Mouse (Mus musculus): ENCODE results near the gene Zfp39. TPM values are rescaled to one million over a fixed set of nuclear protein-coding genes. Genes with fewer than 3 reads are reported as not detected.

The Zfp39 gene
- polyA plus RNA-seq, 1 experiment from 2014 or later = 4.9 TPM

GRCm38 (mm10) chr11:58917745-58918366, 13.8 kb upstream of the Zfp39 start, which contains the start of gene Btnl10:
Btnl10 (plus strand) TSS chr11:58917908.
- H3K9me3 ChIP-seq = no peaks in the 10 kb centered on the region
- ATAC-seq (ENCODE audit: insufficient number of reproducible peaks, insufficient read depth, low FRiP score, low TSS enrichment, low read depth) = no peak
- no peak within 1 kb of the TSS for H3K4me3 ChIP-seq (replicated peaks)
- no peak within 1 kb of the TSS for H3K9ac ChIP-seq (replicated peaks)
- peaks cover 2% of the 10 kb centered on the region; the same call in 1 of the 2 replicates for H3K27me3 ChIP-seq
- no peak within 1 kb of the TSS for H3K4me2 ChIP-seq
- 79% methylated on average over 12 of the region's 12 CpGs for WGBS
- no peak within 1 kb of the TSS for H3K27ac ChIP-seq
- H3K36me3 ChIP-seq = no peaks in the 10 kb centered on the region
- H3K4me1 ChIP-seq (replicated peaks) = peaks cover 6% of the 10 kb centered on the region; the same call in 1 of the 2 replicates

- Histone ChIP-seq H3K9me3 (no peaks in the 10 kb centered on the region), H3K9ac (replicated peaks) (no peak overlapping the region), H3K4me1 (replicated peaks) (peaks cover 6% of the 10 kb centered on the region; the same call in 1 of the 2 replicates), H3K27ac (no peak overlapping the region), H3K36me3 (no peaks in the 10 kb centered on the region), H3K4me3 (replicated peaks) (no peak overlapping the region), H3K27me3 (no peaks in the 10 kb centered on the region; the same call in 1 of the 2 replicates), H3K4me2 (no peak overlapping the region)
- no peak for ATAC-seq (ENCODE audit: insufficient number of reproducible peaks, insufficient read depth, low FRiP score, low TSS enrichment, low read depth)
- 56% methylated on average over 14 of the region's 14 CpGs for WGBS
Measured at GRCm38 (mm10) chr11:58916879-58917744, 13.1 kb upstream of the Zfp39 start.

- Histone ChIP-seq H3K4me1 (replicated peaks) (peaks cover 5% of the 10 kb centered on the region; the same call in 1 of the 2 replicates), H3K4me2 (peak overlapping the region; percentile 61), H3K27me3 (no peaks in the 10 kb centered on the region), H3K9me3 (no peaks in the 10 kb centered on the region), H3K27ac (peak overlapping the region; percentile 3; the same call in 1 of the 2 replicates), H3K36me3 (no peaks in the 10 kb centered on the region), H3K4me3 (replicated peaks) (peak overlapping the region; percentile 32), H3K9ac (replicated peaks) (peak overlapping the region; percentile 56)
- 14% methylated on average over 17 of the region's 17 CpGs for WGBS
- ATAC-seq (ENCODE audit: insufficient number of reproducible peaks, insufficient read depth, low FRiP score, low TSS enrichment, low read depth) = no peak
Measured at GRCm38 (mm10) chr11:58914461-58915028, 10.5 kb upstream of the Zfp39 start.

- no peak for ATAC-seq (ENCODE audit: insufficient number of reproducible peaks, insufficient read depth, low FRiP score, low TSS enrichment, low read depth)
- Histone ChIP-seq H3K27me3 (no peaks in the 10 kb centered on the region), H3K9ac (replicated peaks) (no peak overlapping the region; the same call in 1 of the 2 replicates), H3K9me3 (no peaks in the 10 kb centered on the region), H3K4me1 (replicated peaks) (0 out of 2 replicates have a peak, but pooled peaks cover 3% of the 10 kb centered on the region), H3K4me3 (replicated peaks) (no peak overlapping the region), H3K36me3 (no peaks in the 10 kb centered on the region), H3K27ac (0 out of 2 replicates have a peak overlapping the region, but pooled peaks have one; percentile 3), H3K4me2 (no peak overlapping the region)
- 100% methylated on average over 1 of the region's 1 CpGs for WGBS
Measured at GRCm38 (mm10) chr11:58913776-58914175, 9.8 kb upstream of the Zfp39 start.

- Histone ChIP-seq H3K4me2 (peak overlapping the region; percentile 85), H3K9ac (replicated peaks) (no peak overlapping the region), H3K27ac (no peak overlapping the region), H3K9me3 (no peaks in the 10 kb centered on the region), H3K4me1 (replicated peaks) (peaks cover 9% of the 10 kb centered on the region), H3K36me3 (peaks cover 25% of the 10 kb centered on the region), H3K4me3 (replicated peaks) (0 out of 2 replicates have a peak overlapping the region, but pooled peaks have one; percentile 3), H3K27me3 (no peaks in the 10 kb centered on the region)
- no peak for ATAC-seq (ENCODE audit: insufficient number of reproducible peaks, insufficient read depth, low FRiP score, low TSS enrichment, low read depth)
- 48% methylated on average over 6 of the region's 6 CpGs for WGBS
Measured at GRCm38 (mm10) chr11:58904838-58905237, 813 bp upstream of the Zfp39 start.

GRCm38 (mm10) chr11:58904410-58904718, 339 bp upstream of the Zfp39 start:
- Histone ChIP-seq H3K27ac (no peak overlapping the region), H3K36me3 (peaks cover 27% of the 10 kb centered on the region), H3K4me3 (replicated peaks) (peak overlapping the region; percentile 84), H3K27me3 (no peaks in the 10 kb centered on the region), H3K4me1 (replicated peaks) (peaks cover 9% of the 10 kb centered on the region), H3K4me2 (peak overlapping the region; percentile 85), H3K9me3 (no peaks in the 10 kb centered on the region), H3K9ac (replicated peaks) (no peak overlapping the region)
- WGBS = 4% methylated on average over 8 of the region's 8 CpGs
- no peak; the same call in 1 of the 2 replicates for ATAC-seq (ENCODE audit: insufficient number of reproducible peaks, insufficient read depth, low FRiP score, low TSS enrichment, low read depth)

GRCm38 (mm10) chr11:58901080-58901479, 2.9 kb downstream of the Zfp39 start:
- no peak for ATAC-seq (ENCODE audit: insufficient number of reproducible peaks, insufficient read depth, low FRiP score, low TSS enrichment, low read depth)

GRCm38 (mm10) chr11:58897485-58897884, 6.5 kb downstream of the Zfp39 start:
- Histone ChIP-seq H3K4me3 (replicated peaks) (no peak overlapping the region), H3K4me2 (no peak overlapping the region), H3K9me3 (no peaks in the 10 kb centered on the region), H3K27ac (no peak overlapping the region), H3K9ac (replicated peaks) (no peak overlapping the region), H3K27me3 (no peaks in the 10 kb centered on the region), H3K36me3 (peaks cover 84% of the 10 kb centered on the region), H3K4me1 (replicated peaks) (no peaks in the 10 kb centered on the region)
- ATAC-seq (ENCODE audit: insufficient number of reproducible peaks, insufficient read depth, low FRiP score, low TSS enrichment, low read depth) = no peak
- WGBS = 94% methylated on average over 6 of the region's 6 CpGs

More at GRCm38 (mm10) chr11:58901080-58901479, 2.9 kb downstream of the Zfp39 start:
- Histone ChIP-seq H3K4me2 (no peak overlapping the region), H3K4me1 (replicated peaks) (peaks cover 9% of the 10 kb centered on the region), H3K27ac (no peak overlapping the region), H3K36me3 (peaks cover 55% of the 10 kb centered on the region), H3K4me3 (replicated peaks) (no peak overlapping the region), H3K9ac (replicated peaks) (no peak overlapping the region), H3K27me3 (no peaks in the 10 kb centered on the region), H3K9me3 (no peaks in the 10 kb centered on the region)

GRCm38 (mm10) chr11:58894456-58894855, 9.6 kb downstream of the Zfp39 start:
- H3K36me3 ChIP-seq = peaks cover 88% of the 10 kb centered on the region
- no peak overlapping the region for H3K9ac ChIP-seq (replicated peaks)
- H3K4me3 ChIP-seq (replicated peaks) = no peak overlapping the region
- H3K4me1 ChIP-seq (replicated peaks) = no peaks in the 10 kb centered on the region
- H3K27ac ChIP-seq = no peak overlapping the region
- no peaks in the 10 kb centered on the region for H3K9me3 ChIP-seq
- H3K27me3 ChIP-seq = no peaks in the 10 kb centered on the region
- WGBS = 45% methylated on average over 6 of the region's 6 CpGs
- ATAC-seq (ENCODE audit: insufficient number of reproducible peaks, insufficient read depth, low FRiP score, low TSS enrichment, low read depth) = no peak
- H3K4me2 ChIP-seq = no peak overlapping the region

GRCm38 (mm10) chr11:58890511-58890910, 13.5 kb downstream of the Zfp39 start:
- Histone ChIP-seq H3K4me3 (replicated peaks) (no peak overlapping the region), H3K4me1 (replicated peaks) (no peaks in the 10 kb centered on the region), H3K27me3 (no peaks in the 10 kb centered on the region), H3K9ac (replicated peaks) (no peak overlapping the region), H3K27ac (no peak overlapping the region), H3K36me3 (peaks cover 70% of the 10 kb centered on the region), H3K4me2 (no peak overlapping the region), H3K9me3 (no peaks in the 10 kb centered on the region)
- 95% methylated on average over 10 of the region's 10 CpGs for WGBS
- no peak for ATAC-seq (ENCODE audit: insufficient number of reproducible peaks, insufficient read depth, low FRiP score, low TSS enrichment, low read depth)

GRCm38 (mm10) chr11:58883756-58884155, 20.3 kb downstream of the Zfp39 start:
- Histone ChIP-seq H3K27ac (no peak overlapping the region), H3K9me3 (no peaks in the 10 kb centered on the region), H3K9ac (replicated peaks) (no peak overlapping the region), H3K27me3 (no peaks in the 10 kb centered on the region), H3K4me1 (replicated peaks) (no peaks in the 10 kb centered on the region), H3K4me3 (replicated peaks) (no peak overlapping the region), H3K4me2 (no peak overlapping the region), H3K36me3 (peaks cover 51% of the 10 kb centered on the region)
- 93% methylated on average over 8 of the region's 8 CpGs for WGBS
- ATAC-seq (ENCODE audit: insufficient number of reproducible peaks, insufficient read depth, low FRiP score, low TSS enrichment, low read depth) = no peak

Data from limb, embryonic 12.5 days (tissue).